Mouse (Mus musculus): ENCODE data around the gene Asb2. TPM values are rescaled to one million over a fixed set of nuclear protein-coding genes. Genes with fewer than 3 reads are reported as not detected.

Asb2 gene
- polyA plus RNA-seq, 1 experiment from 2014 or later: 1.2 TPM

DNA sequence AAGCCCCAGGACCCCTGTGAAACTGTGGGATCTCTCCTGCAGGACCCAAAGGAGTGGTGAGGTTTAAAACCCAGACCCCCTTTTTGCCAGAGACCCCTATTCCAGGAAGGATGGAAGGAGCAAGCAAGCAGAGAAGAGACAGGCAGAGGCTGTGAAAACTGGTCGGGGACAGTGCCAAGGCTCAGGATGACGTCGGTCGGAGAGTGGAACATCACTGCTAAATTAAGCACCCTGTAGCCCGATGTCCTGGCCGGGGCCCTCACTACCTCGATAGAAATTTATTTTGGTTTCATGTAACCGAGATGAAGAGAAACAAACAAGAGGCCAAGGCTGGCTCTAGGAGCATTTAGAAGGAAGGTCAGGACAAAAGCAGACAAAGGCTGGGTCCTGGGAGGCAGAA, 2.4 kb upstream of the Asb2 start:
- Histone ChIP-seq H3K27me3 (ENCODE audit: control insufficient read depth, insufficient read depth, low read length) (no peaks in the 10 kb centered on the region), H3K9me3 (replicated peaks; ENCODE audit: control insufficient read depth, low read length) (no peaks in the 10 kb centered on the region), H3K27ac (replicated peaks; ENCODE audit: low read depth, low read length) (no peak overlapping the region), H3K4me1 (ENCODE audit: control insufficient read depth, insufficient read depth, low read length) (no peaks in the 10 kb centered on the region), H3K9ac (replicated peaks; ENCODE audit: low read length) (no peak overlapping the region), H3K4me2 (ENCODE audit: low read depth, low read length) (no peak overlapping the region), H3K4me3 (ENCODE audit: low read depth, low read length) (no peak overlapping the region), H3K36me3 (replicated peaks; ENCODE audit: control insufficient read depth, insufficient read depth, low read depth, low read length) (no peaks in the 10 kb centered on the region)
- 68% methylated on average over 8 of the region's 8 CpGs for WGBS
- no peak for ATAC-seq (replicated peaks; ENCODE audit: insufficient number of reproducible peaks, low FRiP score, low TSS enrichment, low read depth)
- DNase-seq (ENCODE audit: low spot score): no peak

DNA sequence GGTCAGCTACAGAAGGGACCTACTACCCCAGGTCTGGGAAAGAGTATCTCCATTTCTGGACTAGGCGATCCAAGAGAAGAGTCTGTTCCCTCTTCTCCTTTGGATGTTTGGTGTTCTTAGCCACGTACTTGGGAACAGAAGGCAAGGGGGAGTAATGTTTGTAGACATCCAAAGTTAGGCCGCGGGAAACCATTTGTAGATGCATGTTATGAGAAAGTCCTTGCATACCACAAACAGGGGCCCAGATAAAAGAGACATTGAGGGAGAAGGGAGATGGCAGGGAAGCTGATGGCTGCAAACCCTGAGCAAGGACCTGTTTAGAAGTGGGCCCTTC, 581 bp upstream of the Asb2 start:
- Histone ChIP-seq H3K4me2 (ENCODE audit: low read depth, low read length) (no peak overlapping the region), H3K36me3 (replicated peaks; ENCODE audit: control insufficient read depth, insufficient read depth, low read depth, low read length) (no peaks in the 10 kb centered on the region), H3K4me1 (ENCODE audit: control insufficient read depth, insufficient read depth, low read length) (no peaks in the 10 kb centered on the region), H3K4me3 (ENCODE audit: low read depth, low read length) (no peak overlapping the region), H3K9me3 (replicated peaks; ENCODE audit: control insufficient read depth, low read length) (no peaks in the 10 kb centered on the region), H3K27ac (replicated peaks; ENCODE audit: low read depth, low read length) (no peak overlapping the region), H3K9ac (replicated peaks; ENCODE audit: low read length) (no peak overlapping the region), H3K27me3 (ENCODE audit: control insufficient read depth, insufficient read depth, low read length) (no peaks in the 10 kb centered on the region)
- ATAC-seq (replicated peaks; ENCODE audit: insufficient number of reproducible peaks, low FRiP score, low TSS enrichment, low read depth): no peak
- DNase-seq (ENCODE audit: low spot score): no peak
- 92% methylated on average over 4 of the region's 4 CpGs for WGBS

DNA sequence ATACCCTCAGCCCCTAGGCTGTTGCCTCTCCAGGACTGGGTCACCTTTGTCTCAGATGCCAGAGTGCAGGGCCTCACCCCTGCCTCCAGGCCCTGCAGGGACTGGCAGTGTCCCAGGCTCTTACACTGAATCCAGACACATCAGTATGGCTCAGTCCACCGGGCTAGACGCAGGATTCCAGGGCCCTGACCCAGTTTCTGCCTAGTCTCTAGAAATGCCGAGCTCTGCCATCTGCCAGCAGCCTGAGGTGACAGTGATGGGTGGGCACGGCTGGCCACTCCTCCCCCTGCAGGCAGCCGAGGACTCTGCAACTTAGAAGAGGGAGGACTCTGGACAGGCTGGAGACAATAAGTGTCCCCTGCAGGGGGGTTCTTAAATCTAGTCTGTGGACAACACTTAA, 2.3 kb downstream of the Asb2 start:
- ATAC-seq (replicated peaks; ENCODE audit: insufficient number of reproducible peaks, low FRiP score, low TSS enrichment, low read depth): no peak
- 14% methylated on average over 5 of the region's 5 CpGs for WGBS
- no peak overlapping the region for H3K27ac ChIP-seq (replicated peaks; ENCODE audit: low read depth, low read length)

DNA sequence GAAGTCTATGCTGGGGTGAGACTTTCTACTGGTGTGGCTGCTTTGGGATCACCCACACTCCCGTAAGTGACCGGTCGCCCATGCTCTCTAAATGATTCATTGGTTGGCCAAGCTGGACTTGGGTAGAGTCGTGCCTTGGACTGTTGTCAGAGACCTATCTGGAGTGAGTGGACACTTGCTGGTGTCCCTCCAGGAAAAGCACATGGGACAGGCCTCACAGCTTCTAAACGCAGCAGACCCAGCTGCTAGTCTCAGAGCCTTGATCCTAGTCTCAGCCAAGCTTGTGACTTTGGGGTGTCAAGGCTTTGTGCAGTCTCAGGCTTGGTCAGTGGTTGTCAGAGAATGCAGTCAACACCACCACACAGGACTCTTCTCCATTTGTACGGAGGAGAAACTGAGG, 3.1 kb downstream of the Asb2 start:
- no peak overlapping the region for H3K9ac ChIP-seq (replicated peaks; ENCODE audit: low read length)
- H3K4me3 ChIP-seq (ENCODE audit: low read depth, low read length): no peak overlapping the region
- H3K4me2 ChIP-seq (ENCODE audit: low read depth, low read length): no peak overlapping the region
- WGBS: 94% methylated on average over 6 of the region's 6 CpGs
- DNase-seq (ENCODE audit: low spot score): no peak
- no peaks in the 10 kb centered on the region for H3K36me3 ChIP-seq (replicated peaks; ENCODE audit: control insufficient read depth, insufficient read depth, low read depth, low read length)
- H3K27ac ChIP-seq (replicated peaks; ENCODE audit: low read depth, low read length): no peak overlapping the region
- no peak for ATAC-seq (replicated peaks; ENCODE audit: insufficient number of reproducible peaks, low FRiP score, low TSS enrichment, low read depth)
- no peaks in the 10 kb centered on the region for H3K27me3 ChIP-seq (ENCODE audit: control insufficient read depth, insufficient read depth, low read length)
- H3K4me1 ChIP-seq (ENCODE audit: control insufficient read depth, insufficient read depth, low read length): no peaks in the 10 kb centered on the region
- H3K9me3 ChIP-seq (replicated peaks; ENCODE audit: control insufficient read depth, low read length): no peaks in the 10 kb centered on the region

More for the DNA sequence above, 2.3 kb downstream of the Asb2 start:
- H3K9me3 ChIP-seq (replicated peaks; ENCODE audit: control insufficient read depth, low read length): no peaks in the 10 kb centered on the region
- no peak overlapping the region for H3K4me3 ChIP-seq (ENCODE audit: low read depth, low read length)
- no peaks in the 10 kb centered on the region for H3K4me1 ChIP-seq (ENCODE audit: control insufficient read depth, insufficient read depth, low read length)
- no peaks in the 10 kb centered on the region for H3K36me3 ChIP-seq (replicated peaks; ENCODE audit: control insufficient read depth, insufficient read depth, low read depth, low read length)
- H3K4me2 ChIP-seq (ENCODE audit: low read depth, low read length): no peak overlapping the region
- peak; percentile 15 for DNase-seq (ENCODE audit: low spot score)
- no peak overlapping the region for H3K9ac ChIP-seq (replicated peaks; ENCODE audit: low read length)
- H3K27me3 ChIP-seq (ENCODE audit: control insufficient read depth, insufficient read depth, low read length): no peaks in the 10 kb centered on the region

DNA sequence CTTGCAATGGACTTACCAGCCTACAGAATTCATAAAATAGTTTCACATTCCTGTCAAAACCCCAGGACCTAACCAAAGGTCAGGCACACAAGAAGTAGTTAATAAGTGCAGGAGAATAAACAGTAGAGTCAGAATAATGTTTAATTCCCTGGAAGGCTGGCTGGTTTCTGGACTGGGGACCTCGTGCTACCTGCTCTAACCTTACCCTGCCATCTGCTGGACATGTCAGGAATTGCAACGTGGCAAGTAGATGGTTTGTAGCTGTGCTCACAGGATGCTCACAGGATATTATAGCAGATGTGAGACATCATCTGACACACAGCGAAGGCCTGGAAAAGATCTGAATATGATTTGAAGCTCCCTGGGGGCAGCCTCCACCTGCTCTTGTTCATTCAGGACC, 7.3 kb downstream of the Asb2 start:
- no peak for ATAC-seq (replicated peaks; ENCODE audit: insufficient number of reproducible peaks, low FRiP score, low TSS enrichment, low read depth)

DNA sequence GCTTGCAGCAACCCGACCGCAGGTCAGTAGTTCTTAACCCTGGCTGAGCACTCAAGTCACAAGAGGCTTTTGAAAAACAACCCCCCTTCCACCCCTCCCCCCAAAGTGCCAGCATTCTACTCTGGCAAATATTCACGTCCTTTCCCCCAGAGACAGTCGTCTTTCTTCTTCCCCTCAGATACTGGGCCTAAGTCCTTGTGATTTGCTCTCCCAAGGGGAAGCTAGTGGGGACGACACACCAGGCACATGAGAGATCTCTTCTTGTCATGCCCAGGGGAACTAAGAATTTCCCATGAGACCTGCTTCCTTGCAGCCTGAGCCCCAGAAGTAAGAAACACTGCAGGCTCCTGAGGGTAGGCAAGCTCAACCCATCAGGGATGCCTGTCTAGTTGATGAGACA, 8.4 kb downstream of the Asb2 start:
- ATAC-seq (replicated peaks; ENCODE audit: insufficient number of reproducible peaks, low FRiP score, low TSS enrichment, low read depth) (no peak), DNase-seq (ENCODE audit: low spot score) (no peak)
- Histone ChIP-seq H3K27ac (replicated peaks; ENCODE audit: low read depth, low read length) (no peak overlapping the region), H3K4me3 (ENCODE audit: low read depth, low read length) (no peak overlapping the region), H3K9ac (replicated peaks; ENCODE audit: low read length) (no peak overlapping the region; the same call in 1 of the 2 replicates), H3K27me3 (ENCODE audit: control insufficient read depth, insufficient read depth, low read length) (no peaks in the 10 kb centered on the region), H3K4me2 (ENCODE audit: low read depth, low read length) (no peak overlapping the region), H3K9me3 (replicated peaks; ENCODE audit: control insufficient read depth, low read length) (no peaks in the 10 kb centered on the region), H3K36me3 (replicated peaks; ENCODE audit: control insufficient read depth, insufficient read depth, low read depth, low read length) (no peaks in the 10 kb centered on the region), H3K4me1 (ENCODE audit: control insufficient read depth, insufficient read depth, low read length) (no peaks in the 10 kb centered on the region)
- WGBS: 49% methylated on average over 5 of the region's 5 CpGs

More for the DNA sequence above, 7.3 kb downstream of the Asb2 start:
- no peak overlapping the region for H3K4me3 ChIP-seq (ENCODE audit: low read depth, low read length)
- no peaks in the 10 kb centered on the region for H3K4me1 ChIP-seq (ENCODE audit: control insufficient read depth, insufficient read depth, low read length)
- no peaks in the 10 kb centered on the region for H3K36me3 ChIP-seq (replicated peaks; ENCODE audit: control insufficient read depth, insufficient read depth, low read depth, low read length)
- H3K9me3 ChIP-seq (replicated peaks; ENCODE audit: control insufficient read depth, low read length): no peaks in the 10 kb centered on the region
- no peaks in the 10 kb centered on the region for H3K27me3 ChIP-seq (ENCODE audit: control insufficient read depth, insufficient read depth, low read length)
- no peak overlapping the region for H3K9ac ChIP-seq (replicated peaks; ENCODE audit: low read length)
- H3K4me2 ChIP-seq (ENCODE audit: low read depth, low read length): no peak overlapping the region
- no peak overlapping the region for H3K27ac ChIP-seq (replicated peaks; ENCODE audit: low read depth, low read length)
- WGBS: 8% methylated on average over 3 of the region's 3 CpGs
- DNase-seq (ENCODE audit: low spot score): peak; percentile 88

DNA sequence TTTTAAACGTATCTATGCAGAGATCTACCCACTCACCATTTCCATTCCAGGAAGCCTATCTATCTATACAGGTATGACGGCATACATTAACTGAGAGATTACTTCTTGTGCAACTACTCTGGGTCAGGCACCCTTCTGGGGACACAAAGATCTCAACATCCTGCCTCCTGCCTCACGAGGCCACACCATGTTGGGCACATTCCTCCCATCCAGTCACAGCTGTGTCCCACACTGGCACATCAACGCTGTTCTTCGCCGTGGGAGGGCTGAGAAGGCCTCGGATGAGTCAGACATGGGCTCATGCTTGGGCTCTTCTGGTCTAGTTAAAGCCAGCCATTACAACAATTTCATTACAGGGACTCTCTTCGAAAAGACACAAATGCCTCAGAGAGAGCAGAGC, 8.9 kb downstream of the Asb2 start:
- ATAC-seq (replicated peaks; ENCODE audit: insufficient number of reproducible peaks, low FRiP score, low TSS enrichment, low read depth) (no peak), DNase-seq (ENCODE audit: low spot score) (no peak)
- Histone ChIP-seq H3K27ac (replicated peaks; ENCODE audit: low read depth, low read length) (no peak overlapping the region), H3K4me2 (ENCODE audit: low read depth, low read length) (no peak overlapping the region), H3K4me3 (ENCODE audit: low read depth, low read length) (no peak overlapping the region), H3K27me3 (ENCODE audit: control insufficient read depth, insufficient read depth, low read length) (no peaks in the 10 kb centered on the region), H3K36me3 (replicated peaks; ENCODE audit: control insufficient read depth, insufficient read depth, low read depth, low read length) (no peaks in the 10 kb centered on the region), H3K9ac (replicated peaks; ENCODE audit: low read length) (no peak overlapping the region), H3K9me3 (replicated peaks; ENCODE audit: control insufficient read depth, low read length) (no peaks in the 10 kb centered on the region), H3K4me1 (ENCODE audit: control insufficient read depth, insufficient read depth, low read length) (no peaks in the 10 kb centered on the region)
- WGBS: 81% methylated on average over 8 of the region's 8 CpGs

DNA sequence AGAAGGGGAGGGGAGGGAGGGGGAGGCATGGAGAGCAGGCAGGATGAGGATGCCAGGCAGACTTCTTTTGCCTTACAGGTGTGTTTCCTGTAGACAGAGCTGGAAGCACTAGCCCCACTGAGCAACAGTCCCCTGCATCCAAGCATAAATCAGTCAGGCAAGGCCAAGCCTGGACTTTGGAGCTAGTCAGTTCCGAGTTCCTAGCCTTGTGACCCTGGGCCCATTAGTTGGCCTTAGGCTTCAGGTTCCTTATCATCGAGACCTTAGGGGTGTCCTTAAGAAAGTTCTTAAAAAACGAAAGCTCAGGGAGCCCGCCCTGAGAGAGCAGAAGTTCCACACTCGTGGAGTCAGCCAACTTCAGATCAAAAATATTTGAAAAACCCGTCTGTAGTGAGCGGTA, 10.9 kb downstream of the Asb2 start:
- Histone ChIP-seq H3K9me3 (replicated peaks; ENCODE audit: control insufficient read depth, low read length) (no peaks in the 10 kb centered on the region), H3K4me3 (ENCODE audit: low read depth, low read length) (no peak overlapping the region), H3K36me3 (replicated peaks; ENCODE audit: control insufficient read depth, insufficient read depth, low read depth, low read length) (no peaks in the 10 kb centered on the region), H3K9ac (replicated peaks; ENCODE audit: low read length) (no peak overlapping the region), H3K4me1 (ENCODE audit: control insufficient read depth, insufficient read depth, low read length) (no peaks in the 10 kb centered on the region), H3K27ac (replicated peaks; ENCODE audit: low read depth, low read length) (no peak overlapping the region), H3K4me2 (ENCODE audit: low read depth, low read length) (no peak overlapping the region), H3K27me3 (ENCODE audit: control insufficient read depth, insufficient read depth, low read length) (no peaks in the 10 kb centered on the region)
- WGBS: 85% methylated on average over 7 of the region's 7 CpGs
- DNase-seq (ENCODE audit: low spot score) (no peak), ATAC-seq (replicated peaks; ENCODE audit: insufficient number of reproducible peaks, low FRiP score, low TSS enrichment, low read depth) (no peak)

DNA sequence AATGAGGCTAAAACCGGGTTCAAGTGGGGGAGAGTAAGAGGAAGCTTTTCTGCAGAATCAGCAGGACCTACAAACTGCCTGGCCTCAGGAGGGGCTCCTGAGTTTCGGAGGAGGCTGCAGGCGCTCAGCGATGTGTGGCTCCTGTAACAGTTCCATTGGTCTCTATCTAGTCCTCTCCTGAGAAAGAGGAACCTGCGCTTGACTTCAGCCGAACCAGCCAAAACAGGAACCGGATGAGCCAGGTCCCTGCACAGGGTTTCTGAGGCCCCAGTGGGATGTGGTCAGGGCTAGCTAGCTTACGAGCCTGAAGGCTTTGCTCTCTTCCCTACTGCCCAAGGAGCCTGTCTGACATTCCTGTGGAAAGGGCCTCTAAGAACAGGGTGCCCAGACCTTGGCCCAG, 12.3 kb downstream of the Asb2 start:
- Histone ChIP-seq H3K9me3 (replicated peaks; ENCODE audit: control insufficient read depth, low read length) (no peaks in the 10 kb centered on the region), H3K4me1 (ENCODE audit: control insufficient read depth, insufficient read depth, low read length) (no peaks in the 10 kb centered on the region), H3K27ac (replicated peaks; ENCODE audit: low read depth, low read length) (no peak overlapping the region), H3K9ac (replicated peaks; ENCODE audit: low read length) (no peak overlapping the region), H3K27me3 (ENCODE audit: control insufficient read depth, insufficient read depth, low read length) (no peaks in the 10 kb centered on the region), H3K4me2 (ENCODE audit: low read depth, low read length) (no peak overlapping the region), H3K36me3 (replicated peaks; ENCODE audit: control insufficient read depth, insufficient read depth, low read depth, low read length) (no peaks in the 10 kb centered on the region), H3K4me3 (ENCODE audit: low read depth, low read length) (no peak overlapping the region)
- no peak for ATAC-seq (replicated peaks; ENCODE audit: insufficient number of reproducible peaks, low FRiP score, low TSS enrichment, low read depth)
- no peak for DNase-seq (ENCODE audit: low spot score)
- 77% methylated on average over 8 of the region's 8 CpGs for WGBS

Measured in embryonic facial prominence, embryonic 11.5 days (tissue).